Mouse (Mus musculus) neutrophil, adult 65 days (primary cell): ENCODE results near the gene Olfr803. TPM values are rescaled to one million over a fixed set of nuclear protein-coding genes. Genes with fewer than 3 reads are reported as not detected.

Experiments
- total RNA-seq: library from RNA; stranded (reverse); gene quantifications from 2 replicates; pipeline ENCODE4 v1.2.4, GENCODE M21; 2023

The Olfr803 gene
- not detected in 2 replicates for total RNA-seq

DNA sequence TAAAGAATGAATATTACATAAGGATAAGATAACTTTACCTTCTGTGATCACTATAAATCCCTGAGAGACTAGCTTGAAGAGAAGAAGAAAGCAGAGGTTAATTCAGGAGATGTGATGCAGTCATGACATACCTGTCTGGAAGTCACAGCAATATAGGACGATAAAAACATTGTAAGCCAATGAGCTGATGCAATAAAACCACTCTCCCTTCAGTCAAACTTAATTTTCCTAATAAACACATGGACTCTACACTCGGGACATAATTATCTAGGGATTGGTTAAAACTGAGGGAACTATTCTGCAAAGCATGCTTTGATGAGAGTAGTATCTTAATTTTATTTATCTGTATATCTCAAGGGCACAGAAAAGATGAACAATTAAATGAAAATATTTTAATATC is at the start of gene Olfr803:
TSS of gene Olfr803 (minus strand) at position 101 of the 400 bp plus-strand sequence.

DNA sequence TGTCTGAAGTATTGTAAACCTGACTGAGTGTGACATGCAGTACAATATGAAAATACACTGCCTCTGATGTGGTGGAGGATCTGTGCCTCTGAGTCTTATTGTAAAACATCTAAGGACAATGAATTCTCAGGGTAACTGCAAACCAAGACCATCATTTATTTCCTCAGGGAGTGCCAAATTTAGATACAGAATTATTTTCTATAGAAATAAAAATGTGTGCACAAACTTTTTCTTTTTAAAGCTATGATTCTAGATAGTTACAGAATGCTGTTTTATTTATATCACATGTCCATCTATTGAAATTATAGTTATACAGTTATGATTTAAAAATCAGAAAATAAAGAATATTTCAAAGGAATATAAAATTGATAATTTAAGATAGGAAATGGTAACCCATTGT is 47.7 kb upstream of the Olfr803 start, which contains the start of gene Olfr806:
TSS of gene Olfr806 (minus strand) at position 101 of the 400 bp plus-strand sequence.

GRCm38 (mm10) chr10:129729275-129729674 is 35.2 kb upstream of the Olfr803 start, which contains the start of gene Olfr805:
TSS of gene Olfr805 (minus strand) at chr10:129729375.

DNA sequence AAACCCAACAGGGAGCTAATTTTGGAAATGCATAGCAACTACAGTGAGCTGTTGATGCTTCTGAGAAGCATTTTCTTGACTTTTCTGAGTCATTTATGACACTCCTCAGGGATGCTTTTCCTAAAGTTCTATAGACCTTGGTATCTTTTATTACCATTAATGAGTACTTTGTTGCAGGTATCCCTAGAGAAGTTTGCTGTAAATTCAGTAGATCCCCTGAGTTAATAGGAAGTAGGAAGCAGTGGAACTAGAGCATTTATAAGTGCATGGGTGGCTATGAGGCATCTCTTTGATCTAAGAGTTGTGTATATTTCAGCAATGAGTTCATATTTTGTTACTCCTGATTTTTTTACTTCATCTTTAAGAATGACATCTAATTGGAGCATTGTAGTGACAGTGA is 8.8 kb upstream of the Olfr803 start, which contains the start of gene Olfr804:
TSS of gene Olfr804 (plus strand) at position 301 of the 400 bp plus-strand sequence.

DNA sequence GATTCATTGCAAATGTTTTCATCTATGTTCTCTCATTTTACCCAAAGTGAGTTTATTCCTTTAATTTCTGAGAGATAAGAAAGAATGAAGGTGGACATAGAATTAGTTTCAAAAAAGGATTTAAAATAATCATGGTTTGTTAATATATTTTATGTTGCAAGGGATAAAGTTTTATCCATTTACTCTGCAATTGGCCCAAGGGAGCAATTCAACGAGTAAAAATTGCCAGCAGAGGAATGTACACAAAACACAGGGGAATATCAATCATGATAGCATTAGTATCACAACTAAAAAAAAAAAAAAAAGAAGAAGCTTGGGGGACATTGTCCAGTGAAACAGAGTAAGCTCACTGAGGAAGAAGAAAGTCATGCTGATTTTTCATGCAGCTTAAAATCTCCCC is 6.0 kb downstream of the Olfr803 start, which contains the start of gene Olfr802:
TSS of gene Olfr802 (minus strand) at position 101 of the 400 bp plus-strand sequence.

DNA sequence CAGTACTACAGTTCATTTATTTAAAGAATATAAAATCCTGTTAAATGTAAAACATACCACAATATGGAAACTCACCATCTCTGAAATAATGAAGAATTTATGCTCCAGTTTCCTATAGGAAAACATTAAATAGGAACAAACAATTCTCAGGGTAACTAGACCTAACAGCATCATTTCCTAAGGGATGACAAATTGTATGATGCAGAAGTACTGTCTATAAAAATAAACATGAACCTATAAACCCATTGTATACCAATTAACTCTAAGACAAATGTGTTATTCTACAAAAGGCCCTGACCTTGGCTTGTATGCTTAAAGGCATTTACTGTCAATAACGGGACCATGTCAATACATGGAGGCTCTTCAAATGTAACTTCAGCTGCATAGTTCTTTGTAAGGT is 20.3 kb downstream of the Olfr803 start, which contains the start of gene Olfr801:
TSS of gene Olfr801 (minus strand) at position 101 of the 400 bp plus-strand sequence.

GRCm38 (mm10) chr10:129657394-129657793 is 36.7 kb downstream of the Olfr803 start, which contains the start of gene Olfr800:
TSS of gene Olfr800 (plus strand) at chr10:129657694.

Other genes starting within 250 kb of the Olfr803 start
- not detected in 2 replicates for gene Olfr787, start 232.4 kb downstream of the Olfr803 start, total RNA-seq
- not detected in 2 replicates for gene Olfr788, start 223.3 kb downstream of the Olfr803 start, total RNA-seq
- gene Olfr789, start 209.5 kb downstream of the Olfr803 start, total RNA-seq: 0.09 TPM in 1 of 2 replicates, not detected in the other
- gene Olfr790, start 195.8 kb downstream of the Olfr803 start, total RNA-seq: not detected in 2 replicates
- not detected in 2 replicates for gene Olfr791, start 172.5 kb downstream of the Olfr803 start, total RNA-seq
- gene Olfr792, start 155.1 kb downstream of the Olfr803 start, total RNA-seq: not detected in 2 replicates
- gene Olfr794, start 126.6 kb downstream of the Olfr803 start, total RNA-seq: not detected in 2 replicates
- not detected in 2 replicates for gene Olfr796, start 81.7 kb downstream of the Olfr803 start, total RNA-seq
- not detected in 2 replicates for gene Olfr798, start 66.4 kb downstream of the Olfr803 start, total RNA-seq
- not detected in 2 replicates for gene Olfr799, start 56.8 kb downstream of the Olfr803 start, total RNA-seq
- not detected in 2 replicates for gene Olfr800, start 36.6 kb downstream of the Olfr803 start, total RNA-seq
- gene Olfr801, start 20.4 kb downstream of the Olfr803 start, total RNA-seq: not detected in 2 replicates
- not detected in 2 replicates for gene Olfr802, start 6.1 kb downstream of the Olfr803 start, total RNA-seq
- gene Olfr804, start 8.9 kb upstream of the Olfr803 start, total RNA-seq: not detected in 2 replicates
- not detected in 2 replicates for gene Olfr805, start 35.1 kb upstream of the Olfr803 start, total RNA-seq
- gene Olfr806, start 47.6 kb upstream of the Olfr803 start, total RNA-seq: not detected in 2 replicates
- not detected in 2 replicates for gene Olfr807, start 63.5 kb upstream of the Olfr803 start, total RNA-seq
- not detected in 2 replicates for gene Olfr808, start 71.2 kb upstream of the Olfr803 start, total RNA-seq
- gene Olfr809, start 80.4 kb upstream of the Olfr803 start, total RNA-seq: not detected in 2 replicates
- gene Olfr810, start 100.6 kb upstream of the Olfr803 start, total RNA-seq: not detected in 2 replicates
- not detected in 2 replicates for gene Olfr811, start 110.1 kb upstream of the Olfr803 start, total RNA-seq
- not detected in 2 replicates for gene Olfr812, start 151.8 kb upstream of the Olfr803 start, total RNA-seq
- not detected in 2 replicates for gene Olfr813, start 161.1 kb upstream of the Olfr803 start, total RNA-seq
- not detected in 2 replicates for gene Olfr814, start 185.6 kb upstream of the Olfr803 start, total RNA-seq
- not detected in 2 replicates for gene Olfr815, start 211.6 kb upstream of the Olfr803 start, total RNA-seq
- gene Olfr816, start 221.3 kb upstream of the Olfr803 start, total RNA-seq: not detected in 2 replicates